Mouse (Mus musculus): ENCODE data around the gene Cnn2.

The Cnn2 gene

DNA sequence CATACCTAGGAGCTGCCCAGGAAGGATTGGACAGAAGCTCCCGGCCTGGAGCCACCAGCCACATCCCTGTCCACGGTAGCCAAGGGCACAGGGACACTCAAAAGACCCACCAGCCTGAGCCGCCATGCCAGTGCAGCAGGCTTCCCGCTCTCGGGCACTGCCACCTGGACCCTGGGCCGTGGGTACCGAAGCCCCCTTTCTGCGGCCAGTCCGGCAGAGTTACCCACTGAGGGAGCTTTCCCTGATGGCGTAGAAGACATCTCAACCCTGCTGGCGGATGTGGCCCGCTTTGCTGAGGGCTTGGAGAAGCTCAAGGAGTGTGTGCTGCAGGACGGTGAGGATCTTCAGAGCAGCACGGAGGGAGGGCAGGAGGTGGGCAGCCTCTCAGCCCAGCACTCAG, 29.4 kb downstream of the Cnn2 start:
- DNase-seq (ENCODE audit: low read depth in 1 of 2, low spot score in 2 of 2): no peak

DNA sequence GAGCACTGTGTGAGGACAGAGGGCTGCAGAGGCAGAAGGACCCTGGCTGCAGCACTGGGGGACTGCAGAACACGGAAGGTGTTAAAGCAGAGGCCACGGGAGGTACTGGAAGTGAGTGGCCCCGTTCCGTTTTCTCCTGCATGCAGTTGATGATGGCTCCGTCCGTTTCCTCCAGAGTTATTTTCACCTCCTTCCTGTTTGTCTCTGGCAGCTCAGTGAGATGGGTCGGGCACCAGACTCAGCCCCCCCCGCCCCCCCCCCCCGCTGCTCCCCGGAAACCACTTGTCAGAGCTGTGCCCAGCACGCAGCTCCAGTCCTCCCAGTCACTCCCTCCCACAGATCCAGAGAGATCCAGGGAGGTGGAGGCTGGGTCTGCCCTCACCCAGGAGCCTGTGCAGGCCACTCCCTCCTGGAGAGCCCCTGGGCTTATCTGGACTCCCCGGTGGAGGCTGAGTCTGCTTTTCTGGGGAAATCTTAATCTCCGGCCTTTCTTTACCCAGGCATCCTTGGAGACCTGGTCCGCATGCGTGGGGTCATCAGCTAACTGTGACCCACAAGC, 30.4 kb downstream of the Cnn2 start:
- DNase-seq (ENCODE audit: low read depth in 1 of 2, low spot score in 2 of 2): peak in 1 of 2 experiments; percentile 32

DNA sequence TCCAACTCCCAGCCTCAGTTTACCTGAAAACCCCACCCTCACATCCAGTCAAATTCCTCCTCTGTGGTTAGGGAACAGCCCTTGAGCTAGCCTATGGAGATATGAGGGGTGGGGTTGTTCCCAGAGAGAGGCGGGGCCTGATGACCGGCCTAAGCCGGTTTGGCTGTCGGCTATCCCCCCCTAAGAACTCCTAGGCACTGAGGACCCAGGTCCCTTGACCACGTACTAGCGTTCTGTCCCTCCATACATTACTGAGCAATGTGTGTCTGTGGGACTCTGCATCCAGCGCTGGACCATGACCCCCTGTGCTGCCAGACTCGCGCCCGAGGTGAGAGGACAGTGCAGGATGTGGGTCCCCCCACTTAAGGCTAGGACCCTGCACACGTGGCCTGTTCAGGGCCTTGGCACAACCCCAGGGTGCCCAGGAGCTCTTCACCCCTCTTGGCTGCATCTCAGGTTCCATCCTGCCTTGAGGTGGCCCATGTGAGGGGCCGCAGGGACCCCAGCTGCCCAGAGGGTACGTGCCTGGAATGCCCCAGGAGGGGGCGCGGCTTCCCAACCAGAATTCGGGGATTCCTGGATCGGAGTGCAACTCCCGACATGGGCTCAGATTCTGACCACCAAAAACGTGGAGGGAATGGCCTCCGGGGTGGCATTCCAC, 31.2 kb downstream of the Cnn2 start:
- no peak for DNase-seq (ENCODE audit: low read depth in 1 of 2, low spot score in 2 of 2)

DNA sequence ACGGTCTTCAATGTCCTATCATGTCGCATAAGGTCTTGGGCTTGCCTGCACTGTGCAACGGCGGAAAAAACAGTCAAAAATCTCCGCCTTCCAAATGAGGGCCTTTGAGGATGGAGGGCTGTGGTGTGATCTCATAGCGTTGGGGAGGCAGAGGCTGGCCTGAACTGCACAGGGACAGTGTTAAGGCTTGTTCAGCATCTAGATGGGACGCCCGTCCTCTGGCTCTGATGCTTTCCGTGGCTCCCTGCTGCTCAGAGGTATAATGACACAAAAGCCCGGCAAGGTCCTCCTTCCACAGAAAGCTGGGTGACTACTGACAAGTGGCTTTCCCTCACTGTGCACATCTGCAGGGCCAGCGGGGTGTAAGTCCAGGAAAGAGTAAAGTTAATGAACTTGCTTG, 31.8 kb downstream of the Cnn2 start:
- DNase-seq (ENCODE audit: low read depth in 1 of 2, low spot score in 2 of 2): no peak

DNA sequence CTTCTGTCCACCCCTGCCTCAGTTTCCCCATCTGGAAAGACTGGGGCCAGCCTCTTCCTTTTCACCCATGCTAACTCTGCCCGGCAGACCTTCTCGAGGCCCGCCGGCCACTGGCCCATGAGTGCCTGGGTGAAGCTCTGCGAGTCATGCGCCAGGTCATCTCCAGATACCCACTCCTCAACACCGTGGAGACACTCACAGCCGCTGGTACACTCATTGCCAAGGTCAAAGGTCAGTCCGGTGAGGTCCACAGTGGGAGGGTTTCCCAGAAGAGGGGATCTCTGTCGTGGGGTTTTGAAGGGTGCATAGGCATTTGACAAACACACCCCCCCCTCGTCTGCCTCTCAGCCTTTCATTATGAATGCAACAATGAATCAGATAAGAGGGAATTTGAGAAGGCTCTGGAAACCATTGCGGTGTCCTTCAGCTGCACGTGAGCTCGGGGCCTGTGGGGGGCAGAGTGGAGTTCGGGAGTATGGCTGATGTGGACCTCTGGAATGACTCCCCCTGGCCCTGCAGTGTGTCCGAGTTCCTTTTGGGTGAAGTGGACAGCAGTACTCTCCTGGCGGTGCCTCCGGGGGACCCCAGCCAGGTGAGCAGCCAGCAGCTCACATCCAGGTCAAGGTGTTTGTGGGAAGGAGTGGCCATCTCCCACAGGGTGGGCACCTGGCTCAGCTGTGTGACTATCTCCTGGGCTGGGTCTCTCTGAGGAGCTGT, 32.4 kb downstream of the Cnn2 start:
- no peak for DNase-seq (ENCODE audit: low read depth in 1 of 2, low spot score in 2 of 2)

DNA sequence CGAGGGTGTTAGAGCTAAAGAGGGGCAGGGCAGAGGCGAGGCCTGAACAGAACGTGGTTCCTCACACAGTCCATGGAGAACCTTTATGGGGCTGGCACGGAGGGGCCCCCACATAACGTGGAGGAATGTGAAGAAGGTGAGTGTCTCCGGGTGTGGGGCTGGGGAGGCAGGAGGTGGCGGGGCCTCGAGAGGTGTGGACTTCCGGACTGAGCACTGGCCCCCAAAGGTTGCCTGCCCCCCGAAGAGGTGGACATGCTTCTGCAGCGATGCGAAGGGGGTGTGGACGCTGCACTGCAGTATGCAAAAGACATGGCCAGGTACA, 32.9 kb downstream of the Cnn2 start:
- no peak for DNase-seq (ENCODE audit: low read depth in 1 of 2, low spot score in 2 of 2)

DNA sequence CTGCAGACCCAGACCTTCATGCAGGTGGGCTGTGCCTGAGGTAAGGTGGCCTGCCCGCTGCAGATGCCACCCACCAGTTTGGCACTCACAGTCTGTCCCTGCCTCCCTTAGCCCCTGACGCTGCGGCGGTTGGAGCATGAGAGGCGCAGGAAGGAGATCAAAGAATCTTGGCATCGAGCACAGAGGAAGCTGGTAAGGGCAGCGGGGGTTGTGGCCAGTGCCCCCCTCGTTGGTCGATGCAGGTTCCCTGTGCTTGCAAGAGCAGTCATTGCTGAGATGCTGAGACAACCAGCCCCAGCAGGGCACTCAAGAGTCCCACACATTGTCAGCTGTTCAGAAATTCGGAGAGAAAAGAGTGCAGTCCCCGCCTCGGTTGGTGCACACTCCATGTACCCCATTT, 33.8 kb downstream of the Cnn2 start:
- no peak for DNase-seq (ENCODE audit: low read depth in 1 of 2, low spot score in 2 of 2)

DNA sequence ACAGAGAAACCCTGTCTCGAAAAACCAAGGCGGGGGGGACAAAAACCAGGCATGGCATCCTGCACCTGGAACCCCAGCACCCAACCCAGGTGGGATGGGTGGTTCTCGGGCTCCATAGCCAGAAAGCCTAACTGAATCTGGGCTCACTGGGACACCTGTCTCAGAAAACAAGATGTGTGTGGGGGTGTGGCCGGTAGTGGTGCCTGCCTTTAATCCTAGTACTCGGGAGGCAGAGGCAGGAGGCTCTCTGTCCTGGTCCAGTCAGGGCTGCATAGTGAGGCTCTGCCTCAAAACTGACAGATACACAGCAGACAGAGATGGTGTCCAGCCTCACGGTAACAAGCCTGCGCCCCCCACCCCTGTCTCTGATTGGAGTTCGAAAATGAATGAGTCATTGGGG, 34.4 kb downstream of the Cnn2 start:
- DNase-seq (ENCODE audit: low read depth in 1 of 2, low spot score in 2 of 2): no peak

DNA sequence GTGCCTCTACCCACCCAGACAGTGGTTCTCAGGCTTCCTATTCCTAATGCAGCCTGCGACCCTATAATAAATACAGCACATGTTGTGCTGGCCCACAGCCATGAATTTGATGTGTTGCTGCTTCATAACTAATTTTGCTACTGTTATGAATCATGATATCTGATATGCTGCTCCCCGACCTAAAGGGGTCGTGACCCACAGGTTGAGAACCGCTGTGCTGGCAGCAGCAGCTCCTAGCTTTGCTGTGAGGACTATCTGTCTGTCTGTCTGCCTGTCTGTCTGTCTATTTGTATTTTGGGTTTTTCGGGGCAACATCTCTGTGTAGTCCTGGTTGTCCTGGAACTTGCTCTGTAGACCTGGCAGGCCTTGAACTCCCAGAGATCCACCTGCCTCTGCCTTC, 35.4 kb downstream of the Cnn2 start:
- no peak for DNase-seq (ENCODE audit: low read depth in 1 of 2, low spot score in 2 of 2)

DNA sequence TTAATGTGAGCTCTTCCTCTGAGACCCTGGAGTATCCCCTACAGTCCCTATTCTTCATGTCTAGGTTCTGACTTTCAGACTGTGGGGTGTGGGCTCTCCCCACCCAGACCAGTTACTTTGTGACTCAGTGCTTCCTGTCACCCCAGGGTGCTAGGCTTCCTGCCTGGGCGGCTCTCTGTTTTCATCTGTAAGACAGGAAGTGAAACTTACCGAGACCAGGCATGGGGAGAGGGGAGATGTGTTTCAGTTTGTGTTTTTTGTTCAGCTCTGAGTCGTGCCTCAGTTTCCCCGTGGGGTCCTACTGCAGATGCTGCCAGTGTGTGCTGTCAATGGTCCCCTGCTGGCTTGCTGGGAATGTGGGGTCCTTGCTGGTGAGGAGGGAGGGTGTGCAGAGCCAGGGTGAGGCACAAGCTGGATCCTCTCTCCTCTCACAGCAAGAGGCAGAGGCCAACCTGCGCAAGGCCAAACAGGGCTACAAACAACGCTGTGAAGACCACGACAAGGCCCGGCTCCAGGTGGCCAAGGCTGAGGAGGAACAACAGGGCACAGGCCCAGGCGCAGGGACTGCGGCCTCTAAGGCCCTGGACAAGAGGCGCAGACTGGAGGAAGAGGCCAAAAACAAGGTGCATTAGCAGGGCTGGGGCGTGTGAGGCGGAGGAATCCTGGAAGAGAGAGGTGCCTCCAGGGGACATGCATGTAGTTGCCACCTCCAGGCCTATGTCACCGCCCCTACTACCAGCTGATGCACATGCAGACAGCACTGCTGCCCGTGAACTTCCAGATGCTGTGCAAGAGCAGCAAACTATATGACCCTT, 36.1 kb downstream of the Cnn2 start:
- DNase-seq (ENCODE audit: low read depth in 1 of 2, low spot score in 2 of 2): peak; percentile 46 to 63

DNA sequence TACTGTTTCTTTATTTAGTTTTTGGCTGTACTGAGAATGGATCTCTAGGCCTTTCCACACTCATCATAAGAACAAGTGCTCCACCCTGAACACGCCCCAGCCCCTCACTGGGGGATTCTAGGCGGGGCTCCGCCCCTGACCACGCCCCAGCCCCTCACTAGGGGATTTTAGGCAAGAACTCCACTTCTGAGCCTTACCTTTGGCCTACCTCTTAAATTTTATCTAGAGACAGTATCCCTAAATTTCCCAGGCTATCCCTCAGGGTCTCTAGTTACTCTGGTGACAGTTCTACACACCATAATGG, 36.6 kb downstream of the Cnn2 start:
- DNase-seq (ENCODE audit: low read depth in 1 of 2, low spot score in 2 of 2): no peak

DNA sequence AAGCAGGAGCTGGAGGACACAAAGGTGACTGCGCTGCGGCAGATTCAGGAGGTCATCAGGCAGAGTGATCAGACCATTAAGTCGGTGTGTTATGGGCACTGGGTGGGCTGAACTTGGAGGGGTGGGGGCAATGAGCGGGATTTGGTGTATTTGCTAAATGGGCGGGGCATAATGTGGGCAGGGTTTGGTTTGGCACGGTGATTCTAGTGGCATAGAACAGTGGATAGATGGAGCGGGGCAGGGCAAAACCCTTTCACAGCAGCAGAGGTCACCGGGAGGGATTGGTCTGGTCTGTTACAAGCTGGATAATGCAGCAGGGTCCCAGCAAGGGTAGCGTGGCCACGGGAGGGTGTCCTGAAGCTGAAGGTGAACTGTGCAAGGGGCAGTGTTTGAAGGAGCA, 37.1 kb downstream of the Cnn2 start:
- DNase-seq (ENCODE audit: low read depth in 1 of 2, low spot score in 2 of 2): no peak

DNA sequence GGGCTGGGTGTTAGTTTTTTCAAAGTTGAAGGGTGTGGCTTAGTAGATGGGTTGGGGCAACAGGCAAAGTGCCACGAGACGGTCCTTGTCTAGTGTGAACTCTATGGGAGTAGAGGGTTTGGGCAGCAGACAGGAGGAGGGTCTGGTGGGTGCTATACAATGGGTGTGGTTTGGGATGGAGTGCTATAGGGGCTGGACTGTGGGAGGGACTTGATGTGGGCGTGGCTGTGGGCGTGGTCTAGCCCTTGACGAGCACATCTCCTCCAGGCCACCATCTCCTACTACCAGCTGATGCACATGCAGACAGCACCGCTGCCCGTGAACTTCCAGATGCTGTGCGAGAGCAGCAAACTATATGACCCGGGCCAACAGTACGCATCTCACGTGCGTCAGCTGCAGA, 37.5 kb downstream of the Cnn2 start:
- DNase-seq (ENCODE audit: low read depth in 1 of 2, low spot score in 2 of 2): no peak

DNA sequence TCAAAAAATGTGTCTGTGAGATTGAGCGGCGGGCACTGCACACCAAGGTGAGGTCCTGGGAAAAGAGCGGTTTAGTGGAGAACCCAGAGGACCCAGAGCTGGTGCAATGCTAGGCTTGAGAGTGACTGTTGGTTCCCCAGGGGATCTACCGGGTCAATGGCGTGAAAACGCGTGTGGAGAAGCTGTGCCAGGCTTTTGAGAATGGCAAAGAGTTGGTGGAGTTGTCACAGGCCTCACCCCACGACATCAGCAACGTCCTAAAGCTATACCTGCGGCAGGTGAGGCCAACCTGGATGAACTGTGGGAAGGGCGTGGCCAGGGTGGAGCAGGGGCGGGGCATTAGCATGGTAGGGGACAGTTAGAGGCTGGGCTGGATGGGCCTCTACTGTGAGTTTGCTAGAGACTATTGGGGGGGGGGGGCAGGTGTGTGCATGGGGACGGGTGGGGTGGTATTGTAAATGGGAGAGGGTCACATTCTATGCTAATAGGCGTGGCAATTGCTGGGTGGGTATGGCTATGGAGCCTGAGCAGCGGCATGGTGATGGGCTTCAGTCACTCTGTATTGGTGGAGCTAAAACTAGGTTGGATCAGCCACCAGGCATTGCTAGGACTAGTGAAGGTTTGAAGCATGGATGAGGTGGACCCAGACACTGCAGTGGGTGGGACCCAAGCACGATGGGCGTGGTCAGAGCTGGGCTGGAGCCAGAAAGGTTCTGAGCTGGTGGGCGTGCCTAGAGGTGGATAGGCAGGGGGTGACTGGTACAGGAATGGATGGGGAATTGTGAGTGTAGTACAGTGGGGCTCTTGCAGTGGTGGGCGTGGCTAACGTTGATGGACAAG, 39.5 kb downstream of the Cnn2 start:
- DNase-seq (ENCODE audit: low read depth in 1 of 2, low spot score in 2 of 2): no peak

DNA sequence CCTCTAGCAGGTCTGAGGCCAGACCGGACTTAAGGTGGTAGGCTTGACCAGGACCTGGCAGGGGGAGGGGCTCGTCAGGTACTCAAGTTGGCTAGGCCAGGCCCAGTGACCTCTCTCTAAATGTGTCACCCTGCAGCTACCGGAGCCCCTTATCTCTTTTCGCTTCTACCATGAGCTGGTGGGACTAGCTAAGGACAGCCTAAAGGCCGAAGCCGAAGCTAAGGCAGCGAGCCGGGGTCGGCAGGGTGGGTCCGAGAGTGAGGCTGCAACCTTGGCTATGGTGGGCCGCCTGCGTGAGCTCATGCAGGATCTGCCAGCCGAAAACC, 40.1 kb downstream of the Cnn2 start:
- no peak for DNase-seq (ENCODE audit: low read depth in 1 of 2, low spot score in 2 of 2)

DNA sequence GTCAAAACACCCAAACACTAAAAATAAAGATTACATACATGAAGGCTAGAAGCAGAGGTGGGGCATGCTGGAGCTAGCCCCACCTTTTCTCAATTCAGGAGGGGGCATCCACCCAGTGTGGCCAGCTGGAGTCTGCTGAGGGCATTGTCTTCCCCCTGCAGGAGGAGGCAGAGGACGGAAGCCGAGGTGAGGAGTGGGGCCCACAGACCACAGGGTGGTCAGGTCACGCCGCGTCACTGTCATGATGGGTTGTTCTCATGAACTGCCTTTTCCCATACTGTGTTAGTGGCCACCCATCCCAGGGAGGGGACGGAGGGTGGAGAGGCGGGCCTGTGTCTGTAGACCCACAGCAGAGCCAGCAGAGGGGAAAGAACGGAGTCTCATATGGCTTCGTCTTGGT, 41.8 kb downstream of the Cnn2 start:
- no peak for DNase-seq (ENCODE audit: low read depth in 1 of 2, low spot score in 2 of 2)

DNA sequence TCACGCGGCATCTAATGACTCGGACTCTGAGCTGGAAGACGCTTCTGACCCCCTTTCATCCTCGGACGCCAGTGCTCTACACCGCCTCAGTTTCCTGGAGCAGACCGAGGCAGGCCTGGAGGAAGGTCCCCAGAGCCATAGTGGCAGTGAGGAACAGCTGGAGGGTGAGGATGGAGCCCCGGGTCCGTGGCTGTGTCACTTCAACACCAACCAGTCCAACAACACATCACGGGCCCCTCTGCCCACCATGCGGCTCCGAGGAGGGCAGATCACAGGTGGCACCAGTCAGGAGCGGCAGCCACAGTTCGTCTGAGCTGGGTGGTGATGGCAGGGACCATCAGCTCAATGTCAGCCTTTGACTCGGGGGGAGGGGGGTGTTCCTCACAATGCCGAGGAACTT, 42.4 kb downstream of the Cnn2 start:
- DNase-seq (ENCODE audit: low read depth in 1 of 2, low spot score in 2 of 2): no peak

DNA sequence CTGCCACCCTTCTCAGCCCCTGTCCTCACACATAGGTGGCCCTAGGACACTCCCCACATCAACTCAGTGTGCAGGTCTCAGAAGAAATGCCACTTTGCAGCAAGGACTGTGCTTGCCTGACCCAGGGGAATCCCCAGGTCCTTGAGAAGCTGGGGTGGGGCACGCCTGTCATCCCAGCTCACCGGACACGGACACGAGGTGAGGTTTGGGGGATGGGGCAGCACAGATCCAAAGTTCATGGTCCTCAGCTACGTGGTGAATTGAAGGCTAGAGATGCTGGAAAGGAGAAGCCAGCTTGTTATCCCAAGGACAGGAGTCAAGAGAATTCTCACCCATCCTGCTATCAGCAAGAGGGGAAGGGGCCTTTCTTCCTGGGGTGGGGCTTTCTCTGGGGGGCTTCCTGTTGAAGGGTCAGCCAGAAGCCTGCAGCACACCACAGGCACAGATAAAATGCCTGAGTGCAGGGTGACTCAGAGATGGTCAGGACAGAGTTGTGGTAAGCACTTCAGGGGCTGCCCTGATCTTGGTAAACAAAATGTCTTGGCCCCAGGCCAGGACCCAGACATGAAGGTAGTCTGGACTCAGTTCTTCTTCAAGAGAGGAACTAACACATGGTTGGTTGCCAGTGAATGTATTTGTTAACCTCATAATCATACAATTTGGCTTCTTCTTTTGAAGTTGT, 44.6 kb downstream of the Cnn2 start:
- peak; percentile 80 to 82 for DNase-seq (ENCODE audit: low read depth in 1 of 2, low spot score in 2 of 2)

DNA sequence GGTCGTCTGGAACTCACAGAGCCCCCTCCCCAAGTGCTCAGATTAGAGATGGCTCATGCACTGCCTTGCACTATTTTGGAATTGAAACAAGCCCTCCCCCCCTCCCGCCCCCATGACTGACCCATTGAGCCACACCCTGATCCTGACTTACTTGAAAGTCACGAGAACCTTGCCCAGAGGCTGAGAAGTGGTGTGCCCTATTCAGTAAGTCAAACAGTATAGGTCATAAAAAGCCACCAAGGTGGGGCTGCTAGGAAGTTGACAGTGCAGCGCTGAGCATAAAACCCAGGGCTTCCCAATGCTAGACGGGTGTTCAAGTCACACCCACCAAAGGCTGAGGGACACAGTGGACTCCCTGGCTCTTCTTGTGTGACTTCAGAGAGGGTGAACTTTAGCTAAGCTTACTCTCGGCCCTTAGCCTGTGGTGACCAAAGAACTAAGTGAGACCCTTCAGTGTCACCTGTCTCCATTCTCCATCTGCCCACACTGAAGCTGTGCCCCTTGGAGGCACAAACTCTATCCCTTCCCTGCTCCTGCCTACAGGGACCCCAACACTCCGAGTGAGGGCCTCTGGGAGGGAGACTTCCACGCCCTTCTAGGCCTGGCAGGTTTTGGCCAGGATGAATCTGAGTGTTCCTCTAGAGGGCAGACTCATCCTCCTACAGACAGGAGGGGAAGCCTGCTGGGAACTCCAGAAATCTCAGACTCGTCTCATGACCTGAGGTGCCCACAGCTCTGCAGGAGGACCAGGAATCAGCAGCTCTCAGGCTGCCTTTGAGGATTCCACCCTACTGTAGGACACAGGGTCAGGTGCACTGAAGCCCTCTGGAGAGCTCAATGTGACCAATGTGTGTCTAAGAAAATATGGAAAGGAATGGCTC, 45.4 kb downstream of the Cnn2 start:
- DNase-seq (ENCODE audit: low read depth in 1 of 2, low spot score in 2 of 2): peak in 1 of 2 experiments; percentile 46

DNA sequence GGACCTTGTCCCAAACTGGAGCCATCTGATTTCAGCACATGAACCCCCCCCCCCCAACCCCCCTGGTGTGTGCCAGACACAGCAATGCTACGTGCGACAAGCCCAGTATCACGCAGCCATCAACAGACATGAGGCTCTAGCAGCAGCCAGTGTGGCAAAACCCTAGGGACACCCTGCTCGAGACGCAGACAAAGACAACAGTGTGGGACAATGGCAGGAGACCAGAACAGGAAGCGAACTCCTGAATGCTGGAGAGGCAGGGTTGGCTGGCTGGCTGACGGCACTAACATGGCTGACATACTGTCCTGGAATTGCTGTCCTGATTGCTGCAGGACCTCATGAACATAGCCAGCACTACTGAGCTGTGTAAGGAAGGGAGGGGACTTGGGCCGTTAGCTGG, 46.8 kb downstream of the Cnn2 start:
- no peak for DNase-seq (ENCODE audit: low read depth in 1 of 2, low spot score in 2 of 2)
